Mouse (Mus musculus) stomach, embryonic 14.5 days (tissue): ENCODE measurements around the gene Acap2. TPM values are rescaled to one million over a fixed set of nuclear protein-coding genes. Genes with fewer than 3 reads are reported as not detected.

Experiments
- ATAC-seq: fragments of 200-750 bp; cut with Nextera tagmentation; 2 replicates; pipeline ENCODE4 v1.8.0; 2017; ENCODE audit warnings: low read depth, moderate TSS enrichment; ENCODE audit not compliant: insufficient number of reproducible peaks, insufficient read depth, low FRiP score
- H3K27ac ChIP-seq: fragments of 300-500 bp; sonication (generic); 2 replicates; pipeline ENCODE4 v1.5.1; 2014; ENCODE audit warnings: mild to moderate bottlenecking, low read length, moderate library complexity, mixed read lengths
- H3K27me3 ChIP-seq: fragments of 300-500 bp; sonication (generic); 2 replicates; pipeline ENCODE4 v1.6.1; 2014; ENCODE audit warnings: low read length, control low read depth, mixed read lengths; ENCODE audit not compliant: control insufficient read depth, insufficient read depth
- H3K36me3 ChIP-seq: fragments of 300-500 bp; sonication (generic); 2 replicates; pipeline ENCODE4 v1.6.1; 2014; ENCODE audit warnings: mild to moderate bottlenecking, control low read depth, low read length, moderate library complexity, mixed read lengths; ENCODE audit not compliant: control insufficient read depth, insufficient read depth
- H3K4me1 ChIP-seq: fragments of 300-500 bp; sonication (generic); 2 replicates; pipeline ENCODE4 v1.6.1; 2014; ENCODE audit warnings: low read length, control low read depth, mixed read lengths; ENCODE audit not compliant: control insufficient read depth, insufficient read depth
- H3K4me2 ChIP-seq: fragments of 300-500 bp; sonication (generic); replicated peaks from 2 replicates; pipeline ENCODE4 v1.6.1; 2014; ENCODE audit warnings: low read depth, low read length, control low read depth
- H3K4me3 ChIP-seq: fragments of 300-500 bp; sonication (generic); 2 replicates; pipeline ENCODE4 v1.5.1; 2014; ENCODE audit warnings: low read depth, low read length, control low read depth
- H3K9ac ChIP-seq: fragments of 300-500 bp; sonication (generic); replicated peaks from 2 replicates; pipeline ENCODE4 v1.6.1; 2014; ENCODE audit warnings: low read depth, mild to moderate bottlenecking, control low read depth, low read length, moderate library complexity, mixed read lengths
- H3K9me3 ChIP-seq: fragments of 300-500 bp; sonication (generic); 2 replicates; pipeline ENCODE4 v1.6.1; 2016; ENCODE audit warnings: low read depth, low read length, control low read depth; ENCODE audit not compliant: control insufficient read depth
- WGBS: fragments of 180-500 bp; shearing (Covaris S2); extraction: QIAGEN DNeasy Blood & Tissue Kit; methylation state at CpG from one replicate; pipeline ENCODE4 v1.1.7; 2014; 5-methylcytosine and 5-hydroxymethylcytosine counted together
- polyA plus RNA-seq: library from polyadenylated mRNA; unstranded; fragments of >200 nt; fragmentation: Nextera tagmentation; extraction: Ambion mirVana; gene quantifications from 2 replicates; pipeline ENCODE4 v1.2.1, GENCODE M21; 2014

The Acap2 gene
- polyA plus RNA-seq, 1 experiment from 2014 or later, result 24.9 TPM

DNA sequence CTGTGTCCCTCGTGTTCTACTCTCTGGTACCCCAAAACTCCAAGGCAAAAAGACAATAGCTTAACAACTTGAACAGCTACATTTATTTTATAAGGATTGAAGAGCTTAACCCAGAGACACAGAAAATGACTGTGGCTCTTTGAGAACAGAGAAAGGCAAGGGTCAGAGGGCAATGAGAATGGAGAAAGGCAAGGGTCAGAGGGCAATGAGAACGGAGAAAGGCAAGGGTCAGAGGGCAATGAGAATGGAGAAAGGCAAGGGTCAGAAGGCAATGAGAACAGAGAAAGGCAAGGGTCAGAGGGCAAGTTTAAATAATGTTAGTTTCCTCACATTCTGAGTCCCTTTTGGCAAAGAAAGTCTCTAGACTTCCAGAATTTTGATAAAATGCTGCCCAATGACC, 41.6 kb downstream of the Acap2 start:
- Histone ChIP-seq H3K36me3 (peaks cover 3% of the 10 kb centered on the region; the same call in 1 of the 2 replicates), H3K9ac (no peak overlapping the region), H3K4me1 (no peaks in the 10 kb centered on the region), H3K4me3 (no peak overlapping the region), H3K27ac (no peak overlapping the region), H3K9me3 (peaks cover 22% of the 10 kb centered on the region; the same call in 1 of the 2 replicates), H3K27me3 (no peaks in the 10 kb centered on the region), H3K4me2 (no peak overlapping the region)
- ATAC-seq, result no peak
- 60% methylated on average over 2 of the region's 2 CpGs for WGBS

- Histone ChIP-seq H3K9me3 (no peaks in the 10 kb centered on the region), H3K36me3 (0 out of 2 replicates have a peak, but pooled peaks cover 3% of the 10 kb centered on the region), H3K9ac (no peak overlapping the region), H3K4me1 (no peaks in the 10 kb centered on the region), H3K4me2 (no peak overlapping the region), H3K27ac (no peak overlapping the region), H3K27me3 (no peaks in the 10 kb centered on the region), H3K4me3 (no peak overlapping the region)
- WGBS, result 92% methylated on average over 4 of the region's 4 CpGs
- ATAC-seq, result no peak
Observed at GRCm38 (mm10) chr16:31149841-31150240, 51.2 kb downstream of the Acap2 start.

- Histone ChIP-seq H3K9me3 (no peaks in the 10 kb centered on the region), H3K27me3 (no peaks in the 10 kb centered on the region), H3K4me2 (no peak overlapping the region), H3K4me3 (no peak overlapping the region), H3K4me1 (no peaks in the 10 kb centered on the region), H3K27ac (no peak overlapping the region), H3K9ac (no peak overlapping the region), H3K36me3 (0 out of 2 replicates have a peak, but pooled peaks cover 2% of the 10 kb centered on the region)
- 71% methylated on average over 6 of the region's 6 CpGs for WGBS
- no peak for ATAC-seq
Observed at GRCm38 (mm10) chr16:31148891-31149290, 52.2 kb downstream of the Acap2 start.

DNA sequence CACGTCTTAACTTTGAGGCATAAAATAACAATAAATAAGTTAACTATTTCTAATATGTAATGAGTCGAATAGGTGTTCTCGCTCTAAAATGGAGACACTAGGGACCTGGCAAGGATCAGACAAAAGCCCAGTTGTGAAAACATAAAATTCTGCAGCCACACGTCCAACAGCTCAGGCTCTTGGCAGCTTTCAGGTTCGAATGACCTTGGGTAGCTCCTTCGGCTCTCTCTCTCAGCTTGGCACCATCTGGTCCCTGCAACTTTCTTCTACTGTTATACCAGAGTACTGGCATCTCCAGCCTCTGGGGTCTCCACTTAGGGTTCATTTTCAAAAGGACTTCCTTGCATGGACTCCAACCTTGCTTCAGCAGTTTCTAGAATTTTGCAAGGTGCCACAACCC, 53.3 kb downstream of the Acap2 start:
- H3K9me3 ChIP-seq, result no peaks in the 10 kb centered on the region
- no peak overlapping the region for H3K4me3 ChIP-seq
- 85% methylated on average over 6 of the region's 6 CpGs for WGBS
- H3K27ac ChIP-seq, result no peak overlapping the region
- H3K36me3 ChIP-seq, result 0 out of 2 replicates have a peak, but pooled peaks cover 2% of the 10 kb centered on the region
- no peak for ATAC-seq
- no peaks in the 10 kb centered on the region for H3K4me1 ChIP-seq
- H3K27me3 ChIP-seq, result no peaks in the 10 kb centered on the region
- H3K9ac ChIP-seq, result no peak overlapping the region
- no peak overlapping the region for H3K4me2 ChIP-seq

- no peaks in the 10 kb centered on the region for H3K9me3 ChIP-seq
- no peaks in the 10 kb centered on the region for H3K27me3 ChIP-seq
- WGBS, result 77% methylated on average over 6 of the region's 6 CpGs
- ATAC-seq, result no peak
- H3K36me3 ChIP-seq, result peaks cover 12% of the 10 kb centered on the region; the same call in 1 of the 2 replicates
- no peak overlapping the region for H3K4me3 ChIP-seq
- no peak overlapping the region for H3K4me2 ChIP-seq
- no peak overlapping the region for H3K27ac ChIP-seq
- no peak overlapping the region for H3K9ac ChIP-seq
- no peaks in the 10 kb centered on the region for H3K4me1 ChIP-seq
Observed at GRCm38 (mm10) chr16:31141916-31142315, 59.1 kb downstream of the Acap2 start.

- no peaks in the 10 kb centered on the region for H3K27me3 ChIP-seq
Observed at GRCm38 (mm10) chr16:31136616-31137253, 64.3 kb downstream of the Acap2 start.

GRCm38 (mm10) chr16:31135519-31135918, 65.5 kb downstream of the Acap2 start:
- peaks cover 21% of the 10 kb centered on the region; the same call in 1 of the 2 replicates for H3K36me3 ChIP-seq
- H3K27me3 ChIP-seq, result no peaks in the 10 kb centered on the region
- ATAC-seq, result no peak
- 0 out of 2 replicates have a peak, but pooled peaks cover 4% of the 10 kb centered on the region for H3K4me1 ChIP-seq
- no peak overlapping the region for H3K4me3 ChIP-seq
- H3K4me2 ChIP-seq, result no peak overlapping the region
- WGBS, result 62% methylated on average over 8 of the region's 8 CpGs
- H3K9me3 ChIP-seq, result no peaks in the 10 kb centered on the region
- no peak overlapping the region for H3K27ac ChIP-seq
- no peak overlapping the region for H3K9ac ChIP-seq

More at GRCm38 (mm10) chr16:31136616-31137253, 64.3 kb downstream of the Acap2 start:
- ATAC-seq, result no peak
- Histone ChIP-seq H3K4me1 (0 out of 2 replicates have a peak, but pooled peaks cover 4% of the 10 kb centered on the region), H3K4me3 (no peak overlapping the region), H3K9ac (no peak overlapping the region), H3K36me3 (peaks cover 17% of the 10 kb centered on the region; the same call in 1 of the 2 replicates), H3K9me3 (no peaks in the 10 kb centered on the region), H3K4me2 (no peak overlapping the region), H3K27ac (no peak overlapping the region)
- 71% methylated on average over 13 of the region's 13 CpGs for WGBS

GRCm38 (mm10) chr16:31131531-31131930, 69.5 kb downstream of the Acap2 start:
- Histone ChIP-seq H3K4me2 (no peak overlapping the region), H3K4me1 (0 out of 2 replicates have a peak, but pooled peaks cover 4% of the 10 kb centered on the region), H3K27me3 (no peaks in the 10 kb centered on the region), H3K36me3 (peaks cover 14% of the 10 kb centered on the region; the same call in 1 of the 2 replicates), H3K27ac (no peak overlapping the region), H3K4me3 (no peak overlapping the region), H3K9me3 (no peaks in the 10 kb centered on the region), H3K9ac (no peak overlapping the region)
- ATAC-seq, result no peak
- 29% methylated on average over 5 of the region's 5 CpGs for WGBS
